Mouse (Mus musculus) R1 (cell line): ENCODE data around the gene Gm1140.
"Not testable (repeated sequence)": the region's sequence is repeated elsewhere in the genome, so short reads cannot be mapped to it uniquely, and the experiment has no call there.

Experiments used
- DNase-seq: peaks from one replicate; pipeline ENCODE4 v3.0.0-alpha.2; 2018; ENCODE audit warnings: low read depth, low spot score

Gm1140 gene

GRCm38 (mm10) chrX:67693462-67693861 lies at the start of gene Gm1140:
Gene Gm1140, minus strand, starts transcription at chrX:67693562.
- not testable (repeated sequence) for DNase-seq

DNA sequence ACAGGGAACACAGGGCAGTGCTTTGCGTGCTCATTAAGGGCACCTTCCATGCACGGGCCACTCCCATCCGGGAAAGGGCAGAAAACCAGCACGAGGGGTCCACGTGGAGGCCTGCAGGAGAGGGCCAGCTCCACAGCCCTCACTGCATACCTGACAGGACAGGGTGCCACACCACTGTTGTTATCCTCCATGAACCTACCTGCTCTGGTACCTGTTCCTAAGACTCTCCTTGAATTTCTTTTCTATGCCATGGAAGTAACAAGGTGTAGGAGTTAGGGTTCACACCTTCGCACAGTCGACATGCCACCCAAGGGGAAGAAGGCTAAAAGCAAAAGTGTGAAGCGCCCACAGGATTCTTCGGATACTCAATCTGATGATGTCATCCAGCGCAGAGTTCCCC lies 2.0 kb upstream of the Gm1140 start, which contains the start of gene Gm14692:
Gene Gm14692 (plus strand): TSS at position 301 of the 400 bp plus-strand sequence.
- not testable (repeated sequence) for DNase-seq
